Mouse (Mus musculus) E14TG2a.4 (cell line): Measurements from ENCODE around the gene Tedc1.

Source experiments
- H3K27me3 ChIP-seq: 2 replicates; pipeline ENCODE4 v1.6.1; 2014; ENCODE audit warnings: low read length, control low read depth; ENCODE audit not compliant: insufficient read depth
- H3K36me3 ChIP-seq: 2 replicates; pipeline ENCODE4 v1.6.1; 2014; ENCODE audit warnings: low read length, control low read depth; ENCODE audit not compliant: insufficient read depth
- H3K4me1 ChIP-seq: replicated peaks from 2 replicates; pipeline ENCODE4 v1.6.1; 2014; ENCODE audit warnings: low read depth, low read length, control low read depth
- H3K4me3 ChIP-seq: replicated peaks from 2 replicates; pipeline ENCODE4 v1.5.1; 2014; ENCODE audit warnings: mild to moderate bottlenecking, low read length
- H3K9me3 ChIP-seq: 2 replicates; pipeline ENCODE4 v1.6.1; 2014; ENCODE audit warnings: low read length, control low read depth
- CTCF ChIP-seq: conservative IDR thresholded peaks from 2 replicates; pipeline ENCODE4 v1.5.1; 2014; ENCODE audit warnings: low read length
- NANOG ChIP-seq: IDR thresholded peaks from 2 replicates; pipeline ENCODE4 v1.6.1; 2014; ENCODE audit warnings: borderline replicate concordance, low read length, mixed read lengths
- POU5F1 ChIP-seq: IDR thresholded peaks from 2 replicates; pipeline ENCODE4 v1.6.1; 2014; ENCODE audit warnings: low read length, borderline replicate concordance

The Tedc1 gene

GRCm38 (mm10) chr12:113149896-113150295, 6.3 kb upstream of the Tedc1 start:
- no peak for TF ChIP-seq CTCF
- TF ChIP-seq POU5F1 = no peak
- TF ChIP-seq NANOG = no peak
- no peaks in the 10 kb centered on the region for H3K9me3 ChIP-seq
- peaks cover 25% of the 10 kb centered on the region for H3K36me3 ChIP-seq
- H3K27me3 ChIP-seq = peaks cover 46% of the 10 kb centered on the region
- peaks cover 99% of the 10 kb centered on the region for H3K4me1 ChIP-seq
- no peak overlapping the region for H3K4me3 ChIP-seq

GRCm38 (mm10) chr12:113150591-113150990, 5.6 kb upstream of the Tedc1 start:
- peaks cover 18% of the 10 kb centered on the region for H3K36me3 ChIP-seq
- H3K4me3 ChIP-seq = no peak overlapping the region
- TF ChIP-seq NANOG (no peak), CTCF (no peak), POU5F1 (no peak)
- H3K4me1 ChIP-seq = peaks cover 100% of the 10 kb centered on the region
- H3K9me3 ChIP-seq = no peaks in the 10 kb centered on the region
- peaks cover 46% of the 10 kb centered on the region for H3K27me3 ChIP-seq

- Histone ChIP-seq H3K4me1 (peaks cover 97% of the 10 kb centered on the region), H3K4me3 (peak overlapping the region; percentile 82), H3K36me3 (peaks cover 15% of the 10 kb centered on the region), H3K9me3 (no peaks in the 10 kb centered on the region), H3K27me3 (peaks cover 46% of the 10 kb centered on the region)
- no peak for TF ChIP-seq NANOG
- no peak for TF ChIP-seq POU5F1
- TF ChIP-seq CTCF = no peak
Measured at GRCm38 (mm10) chr12:113151046-113151445, 5.2 kb upstream of the Tedc1 start.

GRCm38 (mm10) chr12:113151661-113152271, 4.5 kb upstream of the Tedc1 start:
- H3K36me3 ChIP-seq = peaks cover 15% of the 10 kb centered on the region
- H3K4me3 ChIP-seq = peak overlapping the region; percentile 82
- H3K27me3 ChIP-seq = peaks cover 46% of the 10 kb centered on the region
- H3K9me3 ChIP-seq = no peaks in the 10 kb centered on the region
- TF ChIP-seq POU5F1 = no peak
- peaks cover 91% of the 10 kb centered on the region for H3K4me1 ChIP-seq

- no peak for TF ChIP-seq NANOG
- no peak for TF ChIP-seq POU5F1
- TF ChIP-seq CTCF = no peak
- Histone ChIP-seq H3K4me1 (peaks cover 91% of the 10 kb centered on the region), H3K4me3 (peak overlapping the region; percentile 82), H3K27me3 (peaks cover 42% of the 10 kb centered on the region), H3K9me3 (no peaks in the 10 kb centered on the region), H3K36me3 (peaks cover 17% of the 10 kb centered on the region)
Measured at GRCm38 (mm10) chr12:113152272-113152661, 4.0 kb upstream of the Tedc1 start.

GRCm38 (mm10) chr12:113152991-113153525, 3.2 kb upstream of the Tedc1 start:
- TF ChIP-seq POU5F1 (no peak), CTCF (no peak), NANOG (no peak)
- H3K9me3 ChIP-seq = no peaks in the 10 kb centered on the region
- H3K4me1 ChIP-seq = peaks cover 91% of the 10 kb centered on the region
- H3K4me3 ChIP-seq = peak overlapping the region; percentile 82
- peaks cover 39% of the 10 kb centered on the region for H3K27me3 ChIP-seq
- H3K36me3 ChIP-seq = peaks cover 24% of the 10 kb centered on the region

GRCm38 (mm10) chr12:113153971-113154370, 2.2 kb upstream of the Tedc1 start:
- no peak for TF ChIP-seq CTCF
- no peak for TF ChIP-seq POU5F1
- no peak for TF ChIP-seq NANOG
- Histone ChIP-seq H3K9me3 (no peaks in the 10 kb centered on the region), H3K27me3 (peaks cover 39% of the 10 kb centered on the region), H3K4me1 (peaks cover 84% of the 10 kb centered on the region), H3K36me3 (peaks cover 27% of the 10 kb centered on the region), H3K4me3 (no peak overlapping the region; the same call in 1 of the 2 replicates)

GRCm38 (mm10) chr12:113154747-113155075, 1.5 kb upstream of the Tedc1 start:
- no peaks in the 10 kb centered on the region for H3K9me3 ChIP-seq
- peaks cover 33% of the 10 kb centered on the region for H3K27me3 ChIP-seq
- H3K4me3 ChIP-seq = peak overlapping the region; percentile 68
- peaks cover 32% of the 10 kb centered on the region for H3K36me3 ChIP-seq
- TF ChIP-seq POU5F1 (no peak), NANOG (no peak), CTCF (no peak)
- peaks cover 82% of the 10 kb centered on the region for H3K4me1 ChIP-seq

GRCm38 (mm10) chr12:113155076-113155771, 997 bp upstream of the Tedc1 start:
- Histone ChIP-seq H3K4me1 (peaks cover 82% of the 10 kb centered on the region), H3K9me3 (no peaks in the 10 kb centered on the region), H3K4me3 (peak overlapping the region; percentile 68), H3K36me3 (peaks cover 38% of the 10 kb centered on the region), H3K27me3 (peaks cover 29% of the 10 kb centered on the region)
- TF ChIP-seq POU5F1 = no peak
- TF ChIP-seq CTCF = no peak
- TF ChIP-seq NANOG = 0 out of 2 replicates have a peak, but pooled peaks have one; percentile 22
